Mouse (Mus musculus): ENCODE results near the gene Oprd1. TPM values are rescaled to one million over a fixed set of nuclear protein-coding genes. Genes with fewer than 3 reads are reported as not detected.

The Oprd1 gene
- polyA plus RNA-seq, 1 experiment, result not detected

GRCm38 (mm10) chr4:132169271-132169670 is 25.0 kb upstream of the Oprd1 start:
- no peaks in the 10 kb centered on the region for H3K4me1 ChIP-seq (ENCODE audit: control insufficient read depth, insufficient read depth, low read length)
- H3K27ac ChIP-seq (ENCODE audit: insufficient read depth, low read length), result no peak overlapping the region
- H3K4me3 ChIP-seq (ENCODE audit: insufficient read depth, low read length), result no peak overlapping the region
- TF ChIP-seq CTCF (IDR thresholded peaks at IDR 0.05; ENCODE audit: borderline replicate concordance, insufficient read depth, low read length), result no peak
- no peak for TF ChIP-seq POLR2A (IDR thresholded peaks at IDR 0.05; ENCODE audit: low read depth, low read length)

- TF ChIP-seq CTCF (IDR thresholded peaks at IDR 0.05; ENCODE audit: borderline replicate concordance, insufficient read depth, low read length) (no peak), POLR2A (IDR thresholded peaks at IDR 0.05; ENCODE audit: low read depth, low read length) (no peak)
- Histone ChIP-seq H3K4me3 (ENCODE audit: insufficient read depth, low read length) (no peak overlapping the region), H3K4me1 (ENCODE audit: control insufficient read depth, insufficient read depth, low read length) (no peaks in the 10 kb centered on the region), H3K27ac (ENCODE audit: insufficient read depth, low read length) (no peak overlapping the region)
Measured at GRCm38 (mm10) chr4:132167436-132167835, 23.1 kb upstream of the Oprd1 start.

DNA sequence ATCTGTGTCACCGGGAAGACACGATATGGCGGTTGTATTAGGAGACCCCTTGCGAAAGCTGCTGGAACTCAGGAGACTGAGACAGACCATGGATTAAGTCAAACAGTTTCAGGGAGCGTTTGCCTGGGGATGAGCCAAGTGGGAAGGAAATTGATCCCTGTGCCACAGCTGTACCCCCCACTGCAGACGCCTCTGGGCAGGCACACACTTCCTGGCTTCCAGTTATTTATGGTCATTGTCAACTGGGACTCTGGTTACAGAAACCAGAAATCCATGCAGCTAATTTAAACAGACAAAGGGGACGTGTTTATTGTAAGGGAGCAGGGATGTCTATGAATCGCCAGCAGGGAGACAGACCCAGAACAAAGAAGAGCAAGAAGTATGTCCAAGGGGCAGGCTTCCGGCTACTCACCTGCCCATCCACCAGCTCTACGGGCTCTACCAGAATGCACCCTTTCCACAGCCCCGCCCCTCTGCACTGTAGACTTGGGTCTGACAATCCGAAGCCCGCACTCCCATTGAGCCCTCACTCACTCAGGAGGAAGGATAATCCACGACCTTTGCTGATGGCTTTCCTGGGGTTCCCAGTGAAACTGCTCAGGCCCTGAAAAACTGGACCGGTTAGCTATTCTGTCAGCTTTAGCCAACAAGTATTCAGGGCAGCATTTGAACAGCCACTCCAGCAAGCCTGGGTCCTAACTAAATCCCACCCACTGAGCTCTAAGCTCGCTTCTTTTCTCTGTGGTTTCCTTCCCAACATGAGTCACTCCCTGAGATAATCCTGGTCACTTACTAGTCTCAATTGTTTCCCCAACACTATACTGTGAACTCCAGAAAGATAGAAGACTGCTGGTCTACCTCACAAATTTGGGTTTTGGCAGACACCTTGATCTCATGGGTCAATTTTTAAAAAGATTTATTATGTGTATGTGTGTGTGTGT is 22.3 kb upstream of the Oprd1 start:
- no peak for TF ChIP-seq CTCF (IDR thresholded peaks at IDR 0.05; ENCODE audit: borderline replicate concordance, insufficient read depth, low read length)
- no peak for TF ChIP-seq POLR2A (IDR thresholded peaks at IDR 0.05; ENCODE audit: low read depth, low read length)
- no peak overlapping the region for H3K27ac ChIP-seq (ENCODE audit: insufficient read depth, low read length)
- no peaks in the 10 kb centered on the region for H3K4me1 ChIP-seq (ENCODE audit: control insufficient read depth, insufficient read depth, low read length)
- no peak overlapping the region for H3K4me3 ChIP-seq (ENCODE audit: insufficient read depth, low read length)

- H3K4me1 ChIP-seq (ENCODE audit: control insufficient read depth, insufficient read depth, low read length), result no peaks in the 10 kb centered on the region
- H3K27ac ChIP-seq (ENCODE audit: insufficient read depth, low read length), result no peak overlapping the region
- H3K4me3 ChIP-seq (ENCODE audit: insufficient read depth, low read length), result no peak overlapping the region
- TF ChIP-seq POLR2A (IDR thresholded peaks at IDR 0.05; ENCODE audit: low read depth, low read length) (no peak), CTCF (IDR thresholded peaks at IDR 0.05; ENCODE audit: borderline replicate concordance, insufficient read depth, low read length) (no peak)
Measured at GRCm38 (mm10) chr4:132165691-132166090, 21.4 kb upstream of the Oprd1 start.

DNA sequence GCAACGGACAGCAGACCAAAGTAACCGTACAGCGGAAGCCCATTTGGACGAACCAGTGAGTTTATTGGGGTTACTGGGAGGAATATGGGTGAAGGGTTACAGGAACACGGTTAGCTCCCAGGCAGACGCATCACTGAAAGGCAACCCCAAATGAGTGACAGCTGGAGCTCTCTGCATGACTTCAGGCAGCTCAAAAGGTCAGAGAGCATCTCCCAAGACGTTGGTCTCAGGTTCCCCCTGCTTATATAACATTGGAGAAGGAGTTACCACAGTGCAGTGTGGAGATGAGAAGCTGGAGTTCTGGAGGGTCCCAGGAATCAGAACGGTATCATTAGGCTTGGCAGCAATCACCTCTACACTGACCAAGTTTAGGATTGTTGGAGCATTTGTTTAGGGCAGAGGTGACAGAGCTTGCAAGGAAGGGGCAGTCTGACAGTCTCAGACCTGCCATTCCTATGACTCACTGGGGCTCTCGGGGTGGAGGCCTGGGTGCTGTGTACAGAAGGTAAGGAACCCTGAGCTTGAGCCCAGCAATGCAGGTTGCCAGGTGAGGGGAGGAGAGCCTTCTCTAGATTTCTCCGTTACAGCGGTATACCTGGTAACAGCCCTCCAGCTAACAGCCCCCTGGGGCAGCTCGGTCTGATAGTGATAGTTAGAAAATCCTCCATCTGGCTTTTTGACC is 12.8 kb upstream of the Oprd1 start:
- TF ChIP-seq CTCF (IDR thresholded peaks at IDR 0.05; ENCODE audit: borderline replicate concordance, insufficient read depth, low read length) (no peak), POLR2A (IDR thresholded peaks at IDR 0.05; ENCODE audit: low read depth, low read length) (no peak)
- H3K4me1 ChIP-seq (ENCODE audit: control insufficient read depth, insufficient read depth, low read length), result no peaks in the 10 kb centered on the region
- H3K27ac ChIP-seq (ENCODE audit: insufficient read depth, low read length), result no peak overlapping the region
- no peak overlapping the region for H3K4me3 ChIP-seq (ENCODE audit: insufficient read depth, low read length)

DNA sequence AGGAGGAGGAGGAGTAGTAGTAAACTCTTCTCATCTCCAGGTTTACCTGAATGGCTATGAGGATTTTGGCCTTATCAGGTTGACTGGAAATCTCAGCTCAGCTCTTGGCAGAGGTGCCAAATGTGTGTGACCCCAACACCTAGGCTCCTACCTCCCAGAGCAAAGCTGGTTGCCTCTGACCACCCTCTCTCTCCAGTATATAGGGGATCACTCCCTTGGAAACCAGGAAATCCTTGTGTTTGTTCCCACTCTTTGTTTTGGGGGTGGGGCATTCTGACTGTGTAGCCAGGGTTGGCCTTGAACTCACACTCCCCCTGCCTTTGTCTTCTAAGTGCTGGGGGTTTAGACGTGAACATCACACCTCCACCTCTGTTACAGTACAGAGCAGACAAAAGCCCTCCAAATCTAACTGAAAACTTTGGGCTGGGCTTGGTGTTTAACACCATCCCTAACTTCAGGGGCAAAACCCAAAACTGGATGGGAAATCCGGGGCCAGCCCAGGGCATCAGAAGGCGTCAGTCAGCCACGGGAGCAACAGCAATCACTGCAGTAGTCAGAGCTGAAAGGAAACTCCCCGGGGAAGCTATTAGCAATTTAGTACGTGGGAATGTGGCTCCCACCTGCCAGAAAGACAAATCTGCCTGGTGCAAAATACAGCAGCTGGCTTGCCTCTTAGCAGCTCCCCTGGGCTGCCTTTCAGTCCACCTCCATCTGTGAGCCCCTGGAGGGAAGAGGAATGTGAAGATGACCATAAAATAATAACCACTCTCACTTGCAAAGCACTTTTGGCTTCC is 10.8 kb upstream of the Oprd1 start:
- no peak for TF ChIP-seq CTCF (IDR thresholded peaks at IDR 0.05; ENCODE audit: borderline replicate concordance, insufficient read depth, low read length)
- no peak for TF ChIP-seq POLR2A (IDR thresholded peaks at IDR 0.05; ENCODE audit: low read depth, low read length)
- H3K4me1 ChIP-seq (ENCODE audit: control insufficient read depth, insufficient read depth, low read length), result no peaks in the 10 kb centered on the region
- no peak overlapping the region for H3K27ac ChIP-seq (ENCODE audit: insufficient read depth, low read length)
- H3K4me3 ChIP-seq (ENCODE audit: insufficient read depth, low read length), result no peak overlapping the region

DNA sequence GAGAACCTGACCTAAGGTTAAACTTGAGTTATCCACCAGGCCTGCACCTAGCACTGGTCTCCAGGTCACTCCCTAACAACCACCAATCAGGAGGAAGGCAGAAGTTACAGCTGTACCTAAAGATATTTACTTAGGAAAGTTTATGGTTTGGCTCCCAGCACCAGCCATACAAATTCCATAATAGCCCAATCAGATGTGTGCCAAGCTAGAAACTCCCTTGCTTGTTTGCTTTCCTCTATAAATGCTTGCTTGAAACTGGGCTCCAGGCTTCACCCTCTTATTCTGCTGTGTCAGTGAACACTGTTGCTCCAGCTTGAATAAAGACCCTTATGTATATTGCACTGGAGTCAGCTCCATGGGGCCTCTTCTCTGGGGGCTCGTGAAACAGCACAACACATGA is 7.4 kb upstream of the Oprd1 start:
- Histone ChIP-seq H3K4me3 (ENCODE audit: insufficient read depth, low read length) (no peak overlapping the region), H3K4me1 (ENCODE audit: control insufficient read depth, insufficient read depth, low read length) (no peaks in the 10 kb centered on the region), H3K27ac (ENCODE audit: insufficient read depth, low read length) (no peak overlapping the region)
- TF ChIP-seq POLR2A (IDR thresholded peaks at IDR 0.05; ENCODE audit: low read depth, low read length) (no peak), CTCF (IDR thresholded peaks at IDR 0.05; ENCODE audit: borderline replicate concordance, insufficient read depth, low read length) (no peak)

GRCm38 (mm10) chr4:132146201-132146600 is 1.9 kb upstream of the Oprd1 start:
- Histone ChIP-seq H3K4me3 (ENCODE audit: insufficient read depth, low read length) (no peak overlapping the region), H3K4me1 (ENCODE audit: control insufficient read depth, insufficient read depth, low read length) (no peaks in the 10 kb centered on the region), H3K27ac (ENCODE audit: insufficient read depth, low read length) (no peak overlapping the region)
- no peak for TF ChIP-seq POLR2A (IDR thresholded peaks at IDR 0.05; ENCODE audit: low read depth, low read length)
- TF ChIP-seq CTCF (IDR thresholded peaks at IDR 0.05; ENCODE audit: borderline replicate concordance, insufficient read depth, low read length), result no peak

- TF ChIP-seq POLR2A (IDR thresholded peaks at IDR 0.05; ENCODE audit: low read depth, low read length), result no peak
- no peak for TF ChIP-seq CTCF (IDR thresholded peaks at IDR 0.05; ENCODE audit: borderline replicate concordance, insufficient read depth, low read length)
- no peak overlapping the region for H3K4me3 ChIP-seq (ENCODE audit: insufficient read depth, low read length)
Measured at GRCm38 (mm10) chr4:132145092-132145491, 806 bp upstream of the Oprd1 start.

More at GRCm38 (mm10) chr4:132145092-132145491, 806 bp upstream of the Oprd1 start:
- H3K27ac ChIP-seq (ENCODE audit: insufficient read depth, low read length), result no peak overlapping the region
- H3K4me1 ChIP-seq (ENCODE audit: control insufficient read depth, insufficient read depth, low read length), result no peaks in the 10 kb centered on the region

Measured in embryonic fibroblast, embryonic 13.5 days (primary cell).